Mouse (Mus musculus): ENCODE measurements around the gene Sox18. TPM values are rescaled to one million over a fixed set of nuclear protein-coding genes. Genes with fewer than 3 reads are reported as not detected.
A peak's percentile ranks its signal among the peaks of the same experiment; 100 is the strongest.

Gene Sox18
- total and polyA plus RNA-seq, 2 experiments from 2014 or later, result 10.6 to 14.7 TPM

DNA sequence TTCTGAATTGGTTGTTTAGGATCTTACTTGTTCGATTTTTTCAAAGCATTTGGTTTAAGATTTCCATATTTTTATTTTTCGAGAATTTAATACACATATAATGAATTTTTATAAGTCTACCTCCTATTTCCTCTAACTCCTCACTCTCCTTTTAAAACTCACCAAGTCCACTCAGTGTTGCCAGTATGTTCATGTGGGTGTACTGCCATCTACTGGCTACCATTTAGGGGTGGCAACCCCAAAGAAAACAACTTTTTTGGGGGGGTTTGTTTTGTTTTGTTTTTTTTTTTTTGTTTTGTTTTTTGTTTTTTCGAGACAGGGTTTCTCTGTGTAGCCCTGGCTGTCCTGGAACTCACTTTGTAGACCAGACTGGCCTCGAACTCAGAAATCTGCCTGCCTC, 35.2 kb upstream of the Sox18 start:
- 48% methylated on average over 4 of the region's 4 CpGs for WGBS
- Histone ChIP-seq H3K27me3 (ENCODE audit: insufficient read depth, low read length) (no peaks in the 10 kb centered on the region), H3K9ac (replicated peaks; ENCODE audit: low read length) (no peak overlapping the region), H3K4me2 (ENCODE audit: low read depth, low read length) (no peak overlapping the region), H3K27ac (no peak overlapping the region), H3K4me3 (ENCODE audit: low read length) (no peak overlapping the region), H3K36me3 (ENCODE audit: insufficient read depth, low read length) (no peaks in the 10 kb centered on the region), H3K9me3 (ENCODE audit: low read length) (no peaks in the 10 kb centered on the region), H3K4me1 (ENCODE audit: insufficient read depth, low read length) (no peaks in the 10 kb centered on the region)
- no peak for ATAC-seq
- TF ChIP-seq CTCF (IDR thresholded peaks at IDR 0.05; ENCODE audit: low read depth), result peak; percentile 58
- peak; percentile 44 for DNase-seq (ENCODE audit: low spot score)

DNA sequence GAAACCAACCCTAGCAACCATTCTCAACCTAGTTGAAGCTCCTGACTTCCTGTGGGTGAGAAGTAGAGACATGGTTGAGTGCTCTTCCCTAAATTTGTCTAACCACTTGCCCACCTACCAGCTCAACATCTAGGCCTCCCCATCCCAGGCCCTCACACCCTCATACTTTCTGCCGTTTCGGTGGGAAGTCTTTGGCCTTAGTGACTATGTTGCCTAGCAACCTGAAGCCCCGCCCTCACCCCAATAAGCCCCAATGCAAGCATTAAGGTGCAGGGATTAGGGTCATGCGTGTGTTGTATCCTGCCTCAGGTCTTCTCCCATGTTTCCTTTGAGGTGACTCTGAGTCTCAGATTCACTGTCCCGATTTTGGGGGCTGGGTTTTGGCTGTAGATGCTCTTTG, 26.8 kb upstream of the Sox18 start, which contains the start of gene Lkaaear1:
Gene Lkaaear1 (minus strand): TSS at position 202 of the 400 bp plus-strand sequence.
- no peak for TF ChIP-seq CTCF (IDR thresholded peaks at IDR 0.05; ENCODE audit: low read depth)
- Histone ChIP-seq H3K4me2 (ENCODE audit: low read depth, low read length) (no peak within 1 kb of the TSS), H3K4me3 (ENCODE audit: low read length) (no peak within 1 kb of the TSS), H3K9ac (replicated peaks; ENCODE audit: low read length) (no peak within 1 kb of the TSS), H3K27ac (no peak within 1 kb of the TSS), H3K4me1 (ENCODE audit: insufficient read depth, low read length) (no peaks in the 10 kb centered on the region; the same call in 1 of the 2 replicates), H3K9me3 (ENCODE audit: low read length) (no peaks in the 10 kb centered on the region), H3K36me3 (ENCODE audit: insufficient read depth, low read length) (no peaks in the 10 kb centered on the region), H3K27me3 (ENCODE audit: insufficient read depth, low read length) (no peaks in the 10 kb centered on the region)
- ATAC-seq (no peak), DNase-seq (ENCODE audit: low spot score) (no peak)
- WGBS, result 44% methylated on average over 5 of the region's 5 CpGs

DNA sequence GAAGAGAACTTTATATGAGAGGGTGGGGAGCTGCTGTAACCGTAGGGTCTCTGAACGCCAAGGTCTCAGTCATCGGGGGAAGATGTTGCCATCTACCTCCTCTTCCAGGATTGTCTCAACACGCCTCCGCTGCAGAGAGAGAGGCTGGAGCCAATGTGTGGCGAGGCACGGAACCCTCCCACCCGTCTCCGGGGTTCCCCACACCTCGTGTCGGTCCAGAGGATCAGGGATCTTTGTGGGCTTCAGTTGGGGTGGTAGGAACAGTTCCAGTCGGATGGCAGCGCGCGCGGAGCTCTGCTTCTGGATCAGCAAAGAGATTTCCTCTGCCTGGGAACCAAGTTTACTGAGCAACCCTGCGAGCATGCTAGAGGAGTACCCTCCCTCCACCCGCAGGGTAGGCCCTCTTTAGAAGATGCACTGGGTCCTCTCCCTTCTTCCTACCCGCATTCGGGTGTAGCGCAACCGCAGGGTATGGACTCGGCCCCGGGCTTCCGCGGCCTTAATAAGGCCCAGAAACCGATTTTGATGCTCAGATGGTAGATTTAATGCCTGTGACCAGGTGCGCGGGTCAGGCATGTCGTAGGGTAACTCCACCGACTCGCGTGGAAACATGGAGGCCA, 25.5 kb upstream of the Sox18 start:
- DNase-seq (ENCODE audit: low spot score) (no peak), ATAC-seq (no peak)
- Histone ChIP-seq H3K4me1 (ENCODE audit: insufficient read depth, low read length) (no peaks in the 10 kb centered on the region; the same call in 1 of the 2 replicates), H3K27me3 (ENCODE audit: insufficient read depth, low read length) (no peaks in the 10 kb centered on the region), H3K4me3 (ENCODE audit: low read length) (no peak overlapping the region), H3K9ac (replicated peaks; ENCODE audit: low read length) (no peak overlapping the region), H3K9me3 (ENCODE audit: low read length) (no peaks in the 10 kb centered on the region), H3K36me3 (ENCODE audit: insufficient read depth, low read length) (no peaks in the 10 kb centered on the region), H3K27ac (no peak overlapping the region), H3K4me2 (ENCODE audit: low read depth, low read length) (no peak overlapping the region)
- WGBS, result 80% methylated on average over 33 of the region's 33 CpGs
- TF ChIP-seq CTCF (IDR thresholded peaks at IDR 0.05; ENCODE audit: low read depth), result no peak

DNA sequence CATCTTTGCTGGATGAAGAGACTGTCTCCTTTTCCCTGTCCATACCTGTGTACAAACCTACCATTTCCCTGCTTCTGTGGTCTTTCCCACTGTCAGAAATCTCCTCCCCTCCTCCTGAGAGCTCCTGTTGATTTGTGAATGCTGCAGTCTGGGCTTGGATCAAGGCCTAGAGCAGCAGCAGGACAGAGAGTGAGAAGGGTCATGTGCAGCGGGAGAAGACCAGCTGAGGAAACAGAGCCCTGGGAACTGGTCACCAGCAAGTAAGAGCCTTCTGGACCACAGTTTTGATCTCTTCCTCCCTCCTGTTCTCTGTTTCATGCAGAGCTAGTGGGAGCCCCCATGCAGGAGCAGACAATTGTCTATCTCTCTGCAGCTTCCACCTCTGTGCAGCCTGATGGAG, 24.3 kb upstream of the Sox18 start:
- Histone ChIP-seq H3K4me3 (ENCODE audit: low read length) (no peak overlapping the region), H3K9me3 (ENCODE audit: low read length) (no peaks in the 10 kb centered on the region), H3K4me2 (ENCODE audit: low read depth, low read length) (no peak overlapping the region), H3K9ac (replicated peaks; ENCODE audit: low read length) (no peak overlapping the region), H3K27me3 (ENCODE audit: insufficient read depth, low read length) (no peaks in the 10 kb centered on the region), H3K36me3 (ENCODE audit: insufficient read depth, low read length) (no peaks in the 10 kb centered on the region), H3K4me1 (ENCODE audit: insufficient read depth, low read length) (no peaks in the 10 kb centered on the region; the same call in 1 of the 2 replicates), H3K27ac (no peak overlapping the region)
- DNase-seq (ENCODE audit: low spot score), result no peak
- 64% methylated on average over 1 of the region's 1 CpGs for WGBS
- no peak for ATAC-seq
- TF ChIP-seq CTCF (IDR thresholded peaks at IDR 0.05; ENCODE audit: low read depth), result no peak

DNA sequence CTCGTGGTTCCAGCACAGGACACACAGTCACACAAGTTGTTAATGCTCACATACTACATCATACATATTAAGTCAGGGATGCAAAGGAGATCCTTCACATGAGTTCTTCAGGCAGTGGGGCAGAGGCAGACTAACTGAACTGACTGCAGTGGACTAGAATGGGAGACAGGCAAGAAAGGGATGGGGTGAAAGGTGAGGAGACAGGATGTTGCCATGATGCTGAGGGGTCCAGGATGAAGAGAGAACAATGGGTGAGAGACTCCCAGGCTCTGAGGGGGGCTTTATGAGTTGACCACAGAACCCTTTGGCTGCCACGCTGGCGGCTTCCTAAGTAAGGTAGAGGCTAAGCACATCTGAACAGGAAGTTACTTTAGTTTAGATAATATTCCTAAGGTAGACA, 23.1 kb upstream of the Sox18 start:
- DNase-seq (ENCODE audit: low spot score) (no peak), ATAC-seq (no peak)
- no peak overlapping the region for H3K9ac ChIP-seq (replicated peaks; ENCODE audit: low read length)
- H3K27me3 ChIP-seq (ENCODE audit: insufficient read depth, low read length), result no peaks in the 10 kb centered on the region
- no peaks in the 10 kb centered on the region for H3K9me3 ChIP-seq (ENCODE audit: low read length)
- no peak for TF ChIP-seq CTCF (IDR thresholded peaks at IDR 0.05; ENCODE audit: low read depth)
- H3K36me3 ChIP-seq (ENCODE audit: insufficient read depth, low read length), result peaks cover 1% of the 10 kb centered on the region; the same call in 1 of the 2 replicates
- no peak overlapping the region for H3K27ac ChIP-seq
- H3K4me1 ChIP-seq (ENCODE audit: insufficient read depth, low read length), result no peaks in the 10 kb centered on the region; the same call in 1 of the 2 replicates
- H3K4me3 ChIP-seq (ENCODE audit: low read length), result no peak overlapping the region
- 84% methylated on average over 3 of the region's 3 CpGs for WGBS
- peak overlapping the region; percentile 97; the same call in 1 of the 2 replicates for H3K4me2 ChIP-seq (ENCODE audit: low read depth, low read length)

DNA sequence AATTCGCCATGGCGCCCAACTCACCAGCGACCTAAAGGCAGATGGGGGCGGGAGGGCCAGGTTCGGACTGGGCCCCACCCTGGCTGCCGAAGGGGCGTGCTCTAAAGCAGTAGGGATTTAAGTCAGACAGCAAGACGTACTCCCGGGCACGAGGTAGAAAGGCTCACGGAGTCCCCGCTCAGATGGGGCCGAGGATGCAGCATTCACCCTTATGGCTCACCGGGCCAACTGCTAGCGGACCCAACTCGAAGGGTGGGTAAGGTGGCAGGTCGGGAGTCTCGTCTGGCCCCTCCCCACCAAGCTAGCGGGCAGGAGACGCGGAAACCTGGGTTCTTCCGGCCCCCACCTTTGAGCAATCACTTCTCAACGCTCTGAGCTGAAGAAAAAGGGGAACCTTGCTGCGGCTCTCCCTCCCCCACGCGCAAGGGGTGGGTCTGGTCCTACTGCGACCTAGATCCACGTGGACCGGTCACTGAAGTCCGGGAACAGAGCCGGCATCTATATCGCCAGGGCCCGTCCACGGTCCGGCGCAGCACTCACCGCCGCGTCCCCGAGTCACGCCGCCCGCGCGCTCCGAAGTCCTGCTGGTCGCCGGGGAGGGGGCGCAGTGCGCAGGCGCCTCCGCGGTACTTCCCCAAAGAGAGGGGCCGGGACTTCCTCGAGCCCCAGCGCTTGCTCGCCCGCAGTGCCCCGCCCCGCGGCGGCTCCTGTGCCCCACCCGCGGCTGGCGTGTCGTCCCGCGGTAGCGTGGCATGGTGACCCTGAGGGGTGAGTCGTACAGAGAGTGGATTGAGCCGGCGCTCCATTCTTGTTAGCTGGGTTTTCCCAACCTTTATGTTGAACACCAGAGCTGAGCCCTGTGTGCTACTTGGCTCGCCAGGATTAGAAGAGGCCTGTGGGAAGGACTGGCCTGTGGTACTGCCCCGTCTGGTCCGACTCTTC, 22.2 kb upstream of the Sox18 start, which contains the start of gene Rgs19:
Gene Rgs19 (minus strand): TSS at position 639 of the 942 bp plus-strand sequence.
- no peak; the same call in 1 of the 2 replicates for TF ChIP-seq CTCF (IDR thresholded peaks at IDR 0.05; ENCODE audit: low read depth)
- WGBS, result under 1% methylated on average over 67 of the region's 75 CpGs

More for the DNA sequence above, 22.2 kb upstream of the Sox18 start, which contains the start of gene Rgs19:
- peak; percentile 83 for ATAC-seq
- Histone ChIP-seq H3K4me3 (ENCODE audit: low read length) (peak within 1 kb of the TSS; percentile 68), H3K4me1 (ENCODE audit: insufficient read depth, low read length) (no peaks in the 10 kb centered on the region; the same call in 1 of the 2 replicates), H3K27me3 (ENCODE audit: insufficient read depth, low read length) (no peaks in the 10 kb centered on the region), H3K36me3 (ENCODE audit: insufficient read depth, low read length) (peaks cover 11% of the 10 kb centered on the region; the same call in 1 of the 2 replicates), H3K9me3 (ENCODE audit: low read length) (no peaks in the 10 kb centered on the region), H3K4me2 (ENCODE audit: low read depth, low read length) (peak within 1 kb of the TSS; percentile 97), H3K27ac (peak within 1 kb of the TSS; percentile 61), H3K9ac (replicated peaks; ENCODE audit: low read length) (peak within 1 kb of the TSS; percentile 75)
- DNase-seq (ENCODE audit: low spot score), result peak; percentile 82
